Mouse (Mus musculus): Measurements from ENCODE around the gene Gm5615.

Gm5615 gene

GRCm38 (mm10) chr9:36541863-36542262 is at the start of gene Gm5615:
TSS of gene Gm5615 (minus strand) at chr9:36541963.
- no peak for DNase-seq

GRCm38 (mm10) chr9:36582535-36582934 is 40.8 kb upstream of the Gm5615 start, which contains the start of gene Gm17689:
TSS of gene Gm17689 (minus strand) at chr9:36582635.
- no peak for DNase-seq

GRCm38 (mm10) chr9:36504211-36504610 is 37.6 kb downstream of the Gm5615 start:
- no peak for DNase-seq

GRCm38 (mm10) chr9:36495824-36496223 is 45.9 kb downstream of the Gm5615 start:
- DNase-seq = no peak

- no peak for DNase-seq
These were observed 47.1 kb downstream of the Gm5615 start for GRCm38 (mm10) chr9:36494501-36495220.
